Mouse (Mus musculus): ENCODE results near the gene Mdfic.

- TF ChIP-seq CTCF (IDR thresholded peaks at IDR 0.05; ENCODE audit: extremely low read depth, insufficient read depth, low read length): no peak
- TF ChIP-seq POLR2A (IDR thresholded peaks at IDR 0.05; ENCODE audit: extremely low read depth, insufficient read depth, low read length): no peak
These were observed 72.5 kb downstream of the Mdfic start for GRCm38 (mm10) chr6:15792680-15793601.
